Mouse (Mus musculus): ENCODE data around the gene Pip4k2b.

- TF ChIP-seq CTCF (IDR thresholded peaks at IDR 0.05; ENCODE audit: borderline replicate concordance, extremely low read depth, insufficient read depth, insufficient read length): no peak
- no peak for TF ChIP-seq POLR2A (IDR thresholded peaks at IDR 0.05; ENCODE audit: borderline replicate concordance, extremely low read depth, insufficient read depth, insufficient read length, poor library complexity, severe bottlenecking)
Measured at GRCm38 (mm10) chr11:97737600-97737999, 6.9 kb downstream of the Pip4k2b start.
